Mouse (Mus musculus) heart, adult 2 months (tissue): ENCODE measurements around the gene Kcnip1. TPM values are rescaled to one million over a fixed set of nuclear protein-coding genes. Genes with fewer than 3 reads are reported as not detected.

Experiments
- DNase-seq, 2 experiments: peaks; one replicate each; pipeline ENCODE4 v3.0.0; 2021
- H3K27ac ChIP-seq: fragments of 200-600 bp; 2 replicates; pipeline ENCODE4 v1.8.1; 2022
- H3K27me3 ChIP-seq: fragments of 200-500 bp; 2 replicates; pipeline ENCODE4 v1.6.1; 2012; ENCODE audit warnings: mild to moderate bottlenecking, low read length, inconsistent platforms, mixed read lengths; ENCODE audit not compliant: control insufficient read depth, insufficient read depth
- H3K36me3 ChIP-seq: fragments of 200-500 bp; 2 replicates; pipeline ENCODE4 v1.6.1; 2012; ENCODE audit warnings: low read length, inconsistent platforms; ENCODE audit not compliant: control insufficient read depth, insufficient read depth
- H3K4me1 ChIP-seq: fragments of 200-500 bp; 2 replicates; pipeline ENCODE4 v1.6.1; 2011; ENCODE audit warnings: low read length; ENCODE audit not compliant: control insufficient read depth, insufficient read depth
- H3K4me3 ChIP-seq: fragments of 200-600 bp; 2 replicates; pipeline ENCODE4 v1.8.1; 2022
- H3K79me2 ChIP-seq: fragments of 200-500 bp; replicated peaks from 2 replicates; pipeline ENCODE4 v1.6.1; 2012; ENCODE audit warnings: mild to moderate bottlenecking, inconsistent platforms, low read length, moderate library complexity, mixed read lengths; ENCODE audit not compliant: control insufficient read depth, insufficient read depth
- H3K9ac ChIP-seq: fragments of 200-500 bp; 2 replicates; pipeline ENCODE4 v1.6.1; 2012; ENCODE audit warnings: low read depth, mild to moderate bottlenecking, control low read depth, inconsistent platforms, low read length, mixed read lengths
- CTCF ChIP-seq: fragments of 200-600 bp; IDR thresholded peaks from 2 replicates; pipeline ENCODE4 v1.8.1; 2022; ENCODE audit warnings: antibody characterized with exemption, mild to moderate bottlenecking, moderate library complexity
- EP300 ChIP-seq: fragments of 200-500 bp; IDR thresholded peaks from 2 replicates; pipeline ENCODE4 v1.6.1; 2011; ENCODE audit warnings: low read depth, low read length, control low read depth; ENCODE audit not compliant: insufficient read depth
- POLR2A ChIP-seq: fragments of 200-500 bp; IDR thresholded peaks from 2 replicates; pipeline ENCODE4 v1.6.1; 2011; ENCODE audit warnings: mild to moderate bottlenecking, low read depth, low read length, control low read depth; ENCODE audit not compliant: insufficient read depth
- WGBS: fragments of 180-500 bp; shearing (Covaris S2); methylation state at CpG from one replicate; pipeline ENCODE4 v1.1.7; 2018; 5-methylcytosine and 5-hydroxymethylcytosine counted together
- intact Hi-C: fragments of 180-260 bp; cut with DNase I; formaldehyde crosslinking; loops from one replicate; pipeline ENCODE4 v1.15.1; 2025
- polyA plus RNA-seq: library from polyadenylated mRNA; depleted of rRNA; stranded (reverse); fragments of >200 nt; gene quantifications from 2 replicates; pipeline ENCODE4 v1.2.3, GENCODE M21; 2012
- total RNA-seq, 2 experiments: library from RNA; stranded (reverse); gene quantifications; 2 replicates each; pipeline ENCODE4 v1.2.3; 2021

Gene Kcnip1
- total and polyA plus RNA-seq, 3 experiments = 0.11 to 0.18 TPM; not detected in 1

DNA sequence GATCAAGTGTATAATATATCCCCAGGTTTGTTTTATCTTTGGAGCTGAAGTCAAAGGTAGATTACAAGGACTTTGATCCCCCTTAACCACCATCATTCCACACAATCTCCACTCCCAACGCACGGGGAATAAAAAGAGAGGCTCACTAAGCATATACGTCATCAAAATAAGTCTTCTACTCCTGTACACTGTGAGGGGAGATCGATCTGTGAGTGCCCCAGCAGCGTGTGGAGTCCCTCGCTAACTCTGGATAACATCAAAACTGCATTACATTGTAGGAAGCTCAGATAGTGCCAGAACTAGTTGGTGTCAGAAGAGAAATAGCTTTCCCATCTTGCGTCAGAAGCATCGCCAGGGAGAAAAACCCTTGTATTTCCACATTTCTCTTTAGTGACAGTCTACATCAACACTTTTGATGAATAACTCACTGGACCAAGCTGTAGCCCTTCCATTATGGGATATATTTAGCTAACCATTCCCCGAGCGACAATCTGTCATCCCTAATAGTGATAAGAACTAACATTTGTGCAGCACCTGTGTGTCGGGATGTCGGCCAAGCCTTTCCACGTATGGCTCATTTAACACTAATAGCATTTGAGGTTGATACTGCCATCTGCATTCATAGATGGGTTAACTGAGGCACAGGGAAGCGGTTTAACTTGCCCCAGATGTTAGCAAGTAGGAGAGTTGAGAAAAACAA, 18.5 kb downstream of the Kcnip1 start:
- Histone ChIP-seq H3K27me3 (no peaks in the 10 kb centered on the region), H3K27ac (no peak overlapping the region), H3K9ac (no peak overlapping the region), H3K79me2 (no peaks in the 10 kb centered on the region), H3K36me3 (no peaks in the 10 kb centered on the region), H3K4me1 (no peaks in the 10 kb centered on the region), H3K4me3 (no peak overlapping the region)
- TF ChIP-seq CTCF = no peak
- no peak for TF ChIP-seq EP300
- no peak for TF ChIP-seq POLR2A
- DNase-seq = no peak
- intact Hi-C loops = no loop called here
- 65% methylated on average over 14 of the region's 14 CpGs for WGBS

DNA sequence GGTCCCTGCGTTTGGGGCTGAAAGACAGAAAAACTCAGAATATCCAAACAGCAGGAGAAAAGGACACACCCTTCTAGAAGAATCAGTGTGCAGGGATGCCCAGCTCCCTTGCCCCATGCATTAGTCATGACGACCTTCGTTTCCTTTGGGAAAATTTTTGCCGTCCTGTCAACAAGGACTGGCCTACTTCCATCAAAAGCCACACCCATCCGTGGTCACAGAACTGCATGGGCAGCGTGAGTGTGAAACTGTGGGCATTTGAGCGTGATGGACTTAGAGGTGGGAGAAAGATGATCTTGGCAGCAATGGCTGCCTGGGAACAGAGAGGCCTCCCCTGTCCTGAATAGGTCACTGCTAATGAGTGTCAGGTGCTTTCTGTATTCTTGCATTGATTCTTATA, 20.8 kb downstream of the Kcnip1 start:
- Histone ChIP-seq H3K79me2 (no peaks in the 10 kb centered on the region), H3K4me1 (no peaks in the 10 kb centered on the region), H3K27me3 (no peaks in the 10 kb centered on the region), H3K4me3 (no peak overlapping the region), H3K36me3 (no peaks in the 10 kb centered on the region), H3K9ac (no peak overlapping the region), H3K27ac (no peak overlapping the region)
- intact Hi-C loops = no loop called here
- no peak for DNase-seq
- 48% methylated on average over 7 of the region's 7 CpGs for WGBS
- TF ChIP-seq POLR2A (no peak), EP300 (no peak), CTCF (no peak)

DNA sequence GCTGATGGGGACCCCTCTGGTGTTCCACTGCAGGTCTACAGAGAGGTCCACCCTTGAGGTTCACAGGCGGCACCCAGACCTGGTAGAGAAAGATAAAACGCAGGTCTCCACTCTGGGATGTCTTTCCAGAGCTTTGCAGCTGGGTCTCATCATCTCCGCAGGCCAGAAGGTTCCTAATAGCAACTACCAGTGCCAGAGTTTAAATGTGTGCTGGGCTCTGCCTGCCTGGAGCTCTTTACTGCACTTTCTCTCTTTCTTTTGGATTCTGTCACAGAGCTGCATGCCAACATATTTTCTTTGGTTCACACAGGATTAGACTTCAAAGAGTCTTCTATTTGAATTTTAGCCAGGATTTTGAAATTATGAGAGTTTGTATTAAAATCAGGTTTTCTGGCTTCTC, 23.8 kb downstream of the Kcnip1 start:
- H3K4me1 ChIP-seq = no peaks in the 10 kb centered on the region
- TF ChIP-seq EP300 = no peak
- TF ChIP-seq POLR2A = no peak
- TF ChIP-seq CTCF = no peak
- H3K36me3 ChIP-seq = no peaks in the 10 kb centered on the region
- no peak overlapping the region for H3K4me3 ChIP-seq
- H3K79me2 ChIP-seq = no peaks in the 10 kb centered on the region
- WGBS = 78% methylated on average over 3 of the region's 3 CpGs
- DNase-seq = no peak
- H3K27me3 ChIP-seq = no peaks in the 10 kb centered on the region
- H3K27ac ChIP-seq = no peak overlapping the region
- intact Hi-C loops = no loop called here
- no peak overlapping the region for H3K9ac ChIP-seq

DNA sequence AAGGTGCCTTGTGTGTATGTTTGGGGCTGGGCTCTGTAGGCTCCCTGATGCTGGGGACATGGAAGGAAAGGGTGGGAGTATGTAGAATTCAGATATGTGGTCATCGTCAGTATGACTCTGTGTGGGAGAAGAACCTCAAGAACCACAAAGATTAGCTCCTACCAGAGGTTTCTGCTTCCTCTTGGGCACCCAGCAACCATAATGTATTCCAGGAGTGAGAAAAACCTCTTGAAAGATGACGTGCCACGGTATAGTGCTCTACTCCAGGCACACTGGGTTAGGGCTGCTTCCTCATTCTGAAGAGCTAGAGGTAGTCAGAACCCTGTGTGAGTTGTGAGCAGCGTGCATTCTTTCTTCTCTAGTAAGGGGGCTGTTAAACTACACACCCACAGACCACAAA, 25.2 kb downstream of the Kcnip1 start:
- no peak overlapping the region for H3K27ac ChIP-seq
- DNase-seq = no peak
- H3K4me1 ChIP-seq = no peaks in the 10 kb centered on the region
- H3K4me3 ChIP-seq = no peak overlapping the region
- H3K79me2 ChIP-seq = no peaks in the 10 kb centered on the region
- TF ChIP-seq EP300 (no peak), CTCF (no peak), POLR2A (no peak)
- intact Hi-C loops = no loop called here
- WGBS = 76% methylated on average over 4 of the region's 4 CpGs
- H3K27me3 ChIP-seq = no peaks in the 10 kb centered on the region
- H3K9ac ChIP-seq = no peak overlapping the region
- H3K36me3 ChIP-seq = no peaks in the 10 kb centered on the region

DNA sequence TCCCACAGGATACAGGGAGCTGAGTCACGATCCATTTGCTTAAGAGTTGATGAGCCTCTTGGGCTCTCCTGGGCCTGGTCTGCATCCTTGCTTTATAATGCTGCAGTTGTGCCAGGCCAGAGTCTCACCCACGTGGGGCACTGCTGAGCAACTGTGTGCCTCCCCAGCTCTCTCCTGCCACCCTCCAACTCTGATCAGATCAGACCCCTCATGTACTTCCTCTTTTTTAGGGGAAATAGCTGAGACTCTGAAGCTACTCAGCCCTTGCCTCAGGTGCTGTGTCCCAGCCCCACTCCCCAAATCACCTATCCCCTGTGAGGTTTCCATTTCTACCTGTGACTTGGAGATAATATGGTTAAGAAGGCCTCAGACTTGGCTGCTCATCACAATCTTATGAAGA, 27.6 kb downstream of the Kcnip1 start:
- no peak for DNase-seq
- H3K27ac ChIP-seq = no peak overlapping the region
- TF ChIP-seq CTCF (no peak), EP300 (no peak), POLR2A (no peak)
- H3K27me3 ChIP-seq = no peaks in the 10 kb centered on the region
- intact Hi-C loops = no loop called here
- no peaks in the 10 kb centered on the region for H3K4me1 ChIP-seq
- H3K9ac ChIP-seq = no peak overlapping the region
- WGBS = 45% methylated on average over 2 of the region's 2 CpGs
- no peak overlapping the region for H3K4me3 ChIP-seq
- H3K79me2 ChIP-seq = no peaks in the 10 kb centered on the region
- H3K36me3 ChIP-seq = no peaks in the 10 kb centered on the region

DNA sequence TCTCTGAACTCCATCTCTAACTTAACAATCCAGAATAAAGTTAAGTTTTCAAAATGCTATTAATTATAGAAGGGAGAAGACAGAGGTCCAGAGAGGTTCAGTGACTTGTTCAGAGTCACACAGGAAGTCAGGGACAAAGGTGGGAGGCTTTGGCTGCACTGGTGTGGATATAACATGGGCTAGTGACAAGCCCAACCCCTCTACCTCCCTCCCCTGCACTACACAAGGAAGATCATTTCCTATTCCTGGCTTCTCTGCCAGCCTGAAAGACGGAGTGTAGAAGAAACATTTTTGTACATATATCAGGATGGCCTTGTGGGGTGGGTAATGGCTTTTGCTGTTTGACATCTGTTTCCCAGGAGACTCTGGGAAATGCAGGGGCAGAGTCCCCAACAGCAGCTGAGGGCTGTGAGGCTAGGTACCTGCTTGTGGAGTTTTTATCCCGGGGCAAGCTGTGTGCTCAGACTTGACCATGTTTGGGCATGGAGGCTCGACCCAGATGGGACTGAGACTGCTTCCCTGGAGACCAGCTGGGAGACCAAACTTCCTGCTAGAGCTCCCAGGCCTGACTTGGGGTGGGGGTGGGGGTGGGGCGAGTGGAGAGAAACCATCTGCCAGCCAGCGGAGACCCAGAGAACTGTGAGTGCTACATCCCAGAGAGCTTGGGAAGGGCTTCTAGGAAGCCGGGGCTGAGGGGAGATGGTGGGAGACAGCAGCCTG, 30.1 kb downstream of the Kcnip1 start, which contains the start of gene Kcnmb1:
Gene Kcnmb1, plus strand, starts transcription at position 326 of the 720 bp plus-strand sequence.
- TF ChIP-seq EP300 (no peak), CTCF (no peak), POLR2A (no peak)
- Histone ChIP-seq H3K9ac (no peak within 1 kb of the TSS), H3K4me3 (no peak within 1 kb of the TSS), H3K36me3 (no peaks in the 10 kb centered on the region), H3K4me1 (no peaks in the 10 kb centered on the region), H3K27me3 (no peaks in the 10 kb centered on the region), H3K27ac (peak within 1 kb of the TSS; percentile 15), H3K79me2 (no peaks in the 10 kb centered on the region)
- peak in 1 of 2 experiments; percentile 15 for DNase-seq
- intact Hi-C loops = no loop called here
- 21% methylated on average over 6 of the region's 6 CpGs for WGBS
